Mouse (Mus musculus): Measurements from ENCODE around the gene Fbxo44. TPM values are rescaled to one million over a fixed set of nuclear protein-coding genes. Genes with fewer than 3 reads are reported as not detected.

Gene Fbxo44
- polyA plus RNA-seq, 1 experiment from 2014 or later = 104 TPM

GRCm38 (mm10) chr4:148147714-148148113 is 12.6 kb downstream of the Fbxo44 start:
- 89% methylated on average over 2 of the region's 2 CpGs for WGBS
- H3K36me3 ChIP-seq = peaks cover 35% of the 10 kb centered on the region
- no peak for ATAC-seq (ENCODE audit: low FRiP score)

GRCm38 (mm10) chr4:148143721-148144120 is 16.6 kb downstream of the Fbxo44 start:
- peaks cover 19% of the 10 kb centered on the region for H3K4me1 ChIP-seq
- ATAC-seq (ENCODE audit: low FRiP score) = no peak
- WGBS = 91% methylated on average over 5 of the region's 5 CpGs
- no peak overlapping the region for H3K4me2 ChIP-seq
- H3K9ac ChIP-seq (replicated peaks) = no peak overlapping the region
- H3K27ac ChIP-seq (replicated peaks) = no peak overlapping the region
- no peaks in the 10 kb centered on the region for H3K9me3 ChIP-seq (replicated peaks)
- no peaks in the 10 kb centered on the region for H3K27me3 ChIP-seq (replicated peaks)
- H3K36me3 ChIP-seq = peaks cover 35% of the 10 kb centered on the region
- no peak overlapping the region for H3K4me3 ChIP-seq (replicated peaks)

More at GRCm38 (mm10) chr4:148147714-148148113, 12.6 kb downstream of the Fbxo44 start:
- peaks cover 19% of the 10 kb centered on the region for H3K4me1 ChIP-seq
- H3K4me3 ChIP-seq (replicated peaks) = no peak overlapping the region
- no peak overlapping the region for H3K4me2 ChIP-seq
- H3K9me3 ChIP-seq (replicated peaks) = no peaks in the 10 kb centered on the region
- no peak overlapping the region for H3K27ac ChIP-seq (replicated peaks)
- H3K9ac ChIP-seq (replicated peaks) = no peak overlapping the region
- H3K27me3 ChIP-seq (replicated peaks) = no peaks in the 10 kb centered on the region

- Histone ChIP-seq H3K4me3 (replicated peaks) (peak overlapping the region; percentile 73), H3K36me3 (peaks cover 16% of the 10 kb centered on the region), H3K27ac (replicated peaks) (peak overlapping the region; percentile 89), H3K4me1 (peaks cover 22% of the 10 kb centered on the region), H3K4me2 (peak overlapping the region; percentile 92), H3K9me3 (replicated peaks) (no peaks in the 10 kb centered on the region), H3K27me3 (replicated peaks) (no peaks in the 10 kb centered on the region), H3K9ac (replicated peaks) (peak overlapping the region; percentile 74)
- peak; percentile 96 for ATAC-seq (ENCODE audit: low FRiP score)
- WGBS = under 1% methylated on average over 65 of the region's 65 CpGs
Observed at GRCm38 (mm10) chr4:148140098-148141011, 19.9 kb downstream of the Fbxo44 start.

GRCm38 (mm10) chr4:148139767-148140097 is 20.6 kb downstream of the Fbxo44 start:
- Histone ChIP-seq H3K9ac (replicated peaks) (peak overlapping the region; percentile 74), H3K27ac (replicated peaks) (peak overlapping the region; percentile 89), H3K36me3 (peaks cover 9% of the 10 kb centered on the region; the same call in 1 of the 2 replicates), H3K4me1 (peaks cover 22% of the 10 kb centered on the region), H3K27me3 (replicated peaks) (no peaks in the 10 kb centered on the region), H3K4me2 (peak overlapping the region; percentile 92), H3K9me3 (replicated peaks) (no peaks in the 10 kb centered on the region), H3K4me3 (replicated peaks) (peak overlapping the region; percentile 73)
- peak; percentile 29 for ATAC-seq (ENCODE audit: low FRiP score)
- WGBS = 2% methylated on average over 12 of the region's 12 CpGs

- no peaks in the 10 kb centered on the region for H3K27me3 ChIP-seq (replicated peaks)
- no peak overlapping the region for H3K27ac ChIP-seq (replicated peaks)
- no peak overlapping the region for H3K4me2 ChIP-seq
- no peak for ATAC-seq (ENCODE audit: low FRiP score)
- peaks cover 25% of the 10 kb centered on the region for H3K4me1 ChIP-seq
- H3K4me3 ChIP-seq (replicated peaks) = no peak overlapping the region
- H3K9ac ChIP-seq (replicated peaks) = no peak overlapping the region
- H3K36me3 ChIP-seq = no peaks in the 10 kb centered on the region
- H3K9me3 ChIP-seq (replicated peaks) = no peaks in the 10 kb centered on the region
- 66% methylated on average over 8 of the region's 8 CpGs for WGBS
Observed at GRCm38 (mm10) chr4:148137503-148137902, 22.8 kb downstream of the Fbxo44 start.

GRCm38 (mm10) chr4:148134988-148135387 is 25.3 kb downstream of the Fbxo44 start:
- Histone ChIP-seq H3K4me1 (peaks cover 35% of the 10 kb centered on the region), H3K9me3 (replicated peaks) (no peaks in the 10 kb centered on the region), H3K27ac (replicated peaks) (no peak overlapping the region), H3K4me3 (replicated peaks) (no peak overlapping the region), H3K36me3 (no peaks in the 10 kb centered on the region), H3K4me2 (no peak overlapping the region), H3K9ac (replicated peaks) (no peak overlapping the region), H3K27me3 (replicated peaks) (no peaks in the 10 kb centered on the region)
- WGBS = 90% methylated on average over 8 of the region's 8 CpGs
- no peak for ATAC-seq (ENCODE audit: low FRiP score)

- H3K4me2 ChIP-seq = peak overlapping the region; percentile 68
- peak overlapping the region; percentile 78 for H3K9ac ChIP-seq (replicated peaks)
- H3K9me3 ChIP-seq (replicated peaks) = no peaks in the 10 kb centered on the region
- H3K36me3 ChIP-seq = no peaks in the 10 kb centered on the region
- peak overlapping the region; percentile 87 for H3K27ac ChIP-seq (replicated peaks)
- ATAC-seq (ENCODE audit: low FRiP score) = peak; percentile 53
- H3K4me1 ChIP-seq = peaks cover 44% of the 10 kb centered on the region
- 0% methylated on average over 21 of the region's 21 CpGs for WGBS
- H3K4me3 ChIP-seq (replicated peaks) = peak overlapping the region; percentile 61
- H3K27me3 ChIP-seq (replicated peaks) = no peaks in the 10 kb centered on the region
Observed at GRCm38 (mm10) chr4:148131497-148132081, 28.7 kb downstream of the Fbxo44 start.

- no peaks in the 10 kb centered on the region for H3K36me3 ChIP-seq
- H3K4me1 ChIP-seq = peaks cover 46% of the 10 kb centered on the region
- no peaks in the 10 kb centered on the region for H3K27me3 ChIP-seq (replicated peaks)
- H3K9me3 ChIP-seq (replicated peaks) = no peaks in the 10 kb centered on the region
- peak within 1 kb of the TSS; percentile 61 for H3K4me3 ChIP-seq (replicated peaks)
- H3K4me2 ChIP-seq = peak within 1 kb of the TSS; percentile 68
- under 1% methylated on average over 73 of the region's 87 CpGs for WGBS
- peak within 1 kb of the TSS; percentile 87 for H3K27ac ChIP-seq (replicated peaks)
- peak; percentile 84 for ATAC-seq (ENCODE audit: low FRiP score)
- peak within 1 kb of the TSS; percentile 78 for H3K9ac ChIP-seq (replicated peaks)
Observed at GRCm38 (mm10) chr4:148130561-148131413, 29.5 kb downstream of the Fbxo44 start, which contains the start of gene Draxin. TSS of gene Draxin (minus strand) at chr4:148130698.

GRCm38 (mm10) chr4:148130133-148130532 is 30.1 kb downstream of the Fbxo44 start, which contains the start of gene Mad2l2:
TSS of gene Mad2l2 (plus strand) at chr4:148130384.
- peak within 1 kb of the TSS; percentile 87 for H3K27ac ChIP-seq (replicated peaks)
- H3K36me3 ChIP-seq = no peaks in the 10 kb centered on the region
- H3K4me2 ChIP-seq = peak within 1 kb of the TSS; percentile 68
- peak within 1 kb of the TSS; percentile 78 for H3K9ac ChIP-seq (replicated peaks)
- H3K4me3 ChIP-seq (replicated peaks) = peak within 1 kb of the TSS; percentile 61
- no peak; the same call in none of the 2 replicates for ATAC-seq (ENCODE audit: low FRiP score)
- H3K4me1 ChIP-seq = peaks cover 46% of the 10 kb centered on the region
- H3K27me3 ChIP-seq (replicated peaks) = no peaks in the 10 kb centered on the region
- WGBS = under 1% methylated on average over 18 of the region's 18 CpGs
- no peaks in the 10 kb centered on the region for H3K9me3 ChIP-seq (replicated peaks)

GRCm38 (mm10) chr4:148128672-148129071 is 31.6 kb downstream of the Fbxo44 start:
- H3K4me1 ChIP-seq = peaks cover 46% of the 10 kb centered on the region
- H3K9me3 ChIP-seq (replicated peaks) = no peaks in the 10 kb centered on the region
- peak overlapping the region; percentile 68 for H3K4me2 ChIP-seq
- 56% methylated on average over 2 of the region's 2 CpGs for WGBS
- H3K27ac ChIP-seq (replicated peaks) = peak overlapping the region; percentile 87
- no peak for ATAC-seq (ENCODE audit: low FRiP score)
- no peaks in the 10 kb centered on the region for H3K36me3 ChIP-seq
- H3K9ac ChIP-seq (replicated peaks) = peak overlapping the region; percentile 78; the same call in 1 of the 2 replicates
- H3K4me3 ChIP-seq (replicated peaks) = peak overlapping the region; percentile 61
- H3K27me3 ChIP-seq (replicated peaks) = no peaks in the 10 kb centered on the region

GRCm38 (mm10) chr4:148128241-148128640 is 32.0 kb downstream of the Fbxo44 start:
- Histone ChIP-seq H3K4me3 (replicated peaks) (peak overlapping the region; percentile 61; the same call in 1 of the 2 replicates), H3K9ac (replicated peaks) (no peak overlapping the region), H3K4me1 (peaks cover 46% of the 10 kb centered on the region), H3K27me3 (replicated peaks) (no peaks in the 10 kb centered on the region), H3K36me3 (no peaks in the 10 kb centered on the region), H3K9me3 (replicated peaks) (no peaks in the 10 kb centered on the region), H3K4me2 (peak overlapping the region; percentile 68), H3K27ac (replicated peaks) (peak overlapping the region; percentile 87)
- ATAC-seq (ENCODE audit: low FRiP score) = no peak
- WGBS = 41% methylated on average over 1 of the region's 1 CpGs
